In genomic region chr2:11542640-11543039, GRCm38 (mm10) we compare ENCODE assay signal across 8 mouse cellular contexts. TPM values are rescaled to one million over a fixed set of nuclear protein-coding genes. Genes with fewer than 3 reads are reported as not detected.
DNase-seq lines count a peak whose midpoint lies in the region; ATAC-seq lines count a peak whose summit lies in the region.

No protein-coding gene starts in this region.

- intact Hi-C loops in left cerebral cortex, postnatal 14 days (cut with DNase I) = loop anchor here (2.0 kb wide), 2 partner anchors 40 to 212 kb away; no protein-coding TSS in a partner anchor

- ATAC-seq in heart, embryonic 12.5 days (ENCODE audit: insufficient number of reproducible peaks, low FRiP score) = no peak
- peak; percentile 59 for ATAC-seq in inflammation-experienced regulatory T-cells, adult 6 months
- peak; percentile 32; the same call in 1 of the 2 replicates for ATAC-seq in midbrain, embryonic 14.5 days (ENCODE audit: low FRiP score, low TSS enrichment)

- 83% methylated on average over 1 of the region's 1 CpGs for WGBS in heart, embryonic 12.5 days
- 85% methylated on average over 1 of the region's 1 CpGs for WGBS in midbrain, embryonic 14.5 days

- no peaks in the 10 kb centered on the region for H3K9me3 ChIP-seq in heart, embryonic 12.5 days (replicated peaks)
- H3K9me3 ChIP-seq in midbrain, embryonic 14.5 days (ENCODE audit: control insufficient read depth, low read length) = no peaks in the 10 kb centered on the region

- no peak overlapping the region for H3K4me3 ChIP-seq in heart, embryonic 12.5 days
- no peak overlapping the region for H3K4me3 ChIP-seq in midbrain, embryonic 14.5 days (replicated peaks; ENCODE audit: low read depth, low read length)

- no peaks in the 10 kb centered on the region for H3K27me3 ChIP-seq in heart, embryonic 12.5 days (replicated peaks)
- no peaks in the 10 kb centered on the region for H3K27me3 ChIP-seq in midbrain, embryonic 14.5 days (ENCODE audit: control insufficient read depth, insufficient read depth, low read length)

- peaks cover 22% of the 10 kb centered on the region for H3K4me1 ChIP-seq in heart, embryonic 12.5 days (replicated peaks)
- H3K4me1 ChIP-seq in midbrain, embryonic 14.5 days (ENCODE audit: control insufficient read depth, insufficient read depth, low read length) = no peaks in the 10 kb centered on the region

- H3K9ac ChIP-seq in heart, embryonic 12.5 days = no peak overlapping the region
- no peak overlapping the region for H3K9ac ChIP-seq in midbrain, embryonic 14.5 days (replicated peaks; ENCODE audit: low read length)

- no peaks in the 10 kb centered on the region for H3K36me3 ChIP-seq in heart, embryonic 12.5 days
- H3K36me3 ChIP-seq in midbrain, embryonic 14.5 days (ENCODE audit: control insufficient read depth, insufficient read depth, low read length) = no peaks in the 10 kb centered on the region

- H3K27ac ChIP-seq in heart, embryonic 12.5 days (ENCODE audit: poor library complexity, severe bottlenecking) = no peak overlapping the region
- no peak overlapping the region for H3K27ac ChIP-seq in midbrain, embryonic 14.5 days (replicated peaks; ENCODE audit: low read depth, low read length)

- H3K4me2 ChIP-seq in heart, embryonic 12.5 days = no peak overlapping the region
- no peak overlapping the region for H3K4me2 ChIP-seq in midbrain, embryonic 14.5 days (ENCODE audit: low read length)

- DNase-seq in heart, adult 11 months = peak; percentile 94
- DNase-seq in cerebellum, adult 9-11 months = peak; percentile 64
- peak; percentile 36 to 67 for DNase-seq in frontal cortex, postnatal 14 days (ENCODE audit: low spot score in 2 of 2)
- DNase-seq in left cerebral cortex, postnatal 14 days (ENCODE audit: low spot score in 2 of 2) = peak; percentile 67 to 74
- peak; percentile 75 for DNase-seq in midbrain, embryonic 14.5 days
- peak; percentile 49 to 75 for DNase-seq in spleen, adult 18-20 months

RNA-seq across cellular contexts. Expression of gene Pfkfb3, which starts 11.2 kb away (rescaled TPM):
- polyA plus RNA-seq in heart, embryonic 12.5 days (2016; fragmentation: Nextera tagmentation; extraction: Ambion mirVana) = 11.8 and 12.6 TPM in 2 replicates
- polyA plus RNA-seq in inflammation-experienced regulatory T-cells, adult 6 months (2017; shearing (Covaris generic)) = 10 to 100 TPM; 15.8 to 18.2 (median 16.4) TPM
- 10 to 100 TPM; 18.1 to 28.5 TPM for total RNA-seq in left cerebral cortex, postnatal 14 days (2021)
- 28.7 and 31.4 TPM in 2 replicates for polyA plus RNA-seq in midbrain, embryonic 14.5 days (2014; fragmentation: Nextera tagmentation; extraction: Ambion mirVana)
